Mouse (Mus musculus) midbrain, embryonic 13.5 days (tissue): ENCODE data around the gene Sirt2. TPM values are rescaled to one million over a fixed set of nuclear protein-coding genes. Genes with fewer than 3 reads are reported as not detected.

Experiments
- ATAC-seq: fragments of 200-750 bp; cut with Nextera tagmentation; 2 replicates; pipeline ENCODE4 v1.8.0; 2017; ENCODE audit warnings: mild to moderate bottlenecking, moderate TSS enrichment, moderate library complexity
- H3K27ac ChIP-seq: fragments of 300-500 bp; sonication (generic); 2 replicates; pipeline ENCODE4 v1.5.1; 2015; ENCODE audit warnings: inconsistent platforms, mild to moderate bottlenecking, moderate library complexity
- H3K27me3 ChIP-seq: fragments of 300-500 bp; sonication (generic); 2 replicates; pipeline ENCODE4 v1.6.1; 2015; ENCODE audit warnings: mild to moderate bottlenecking, inconsistent platforms
- H3K36me3 ChIP-seq: fragments of 300-500 bp; sonication (generic); 2 replicates; pipeline ENCODE4 v1.6.1; 2015; ENCODE audit warnings: mild to moderate bottlenecking, inconsistent platforms
- H3K4me1 ChIP-seq: fragments of 300-500 bp; sonication (generic); replicated peaks from 2 replicates; pipeline ENCODE4 v1.6.1; 2015; ENCODE audit warnings: inconsistent platforms
- H3K4me2 ChIP-seq: fragments of 300-500 bp; sonication (generic); replicated peaks from 2 replicates; pipeline ENCODE4 v1.6.1; 2015; ENCODE audit warnings: moderate library complexity, mild to moderate bottlenecking, inconsistent platforms
- H3K4me3 ChIP-seq: fragments of 300-500 bp; sonication (generic); replicated peaks from 2 replicates; pipeline ENCODE4 v1.5.1; 2015; ENCODE audit warnings: mild to moderate bottlenecking, inconsistent platforms
- H3K9ac ChIP-seq: fragments of 300-500 bp; sonication (generic); replicated peaks from 2 replicates; pipeline ENCODE4 v1.6.1; 2015; ENCODE audit warnings: mild to moderate bottlenecking, inconsistent platforms
- H3K9me3 ChIP-seq: fragments of 300-500 bp; sonication (generic); 2 replicates; pipeline ENCODE4 v1.6.1; 2016; ENCODE audit warnings: mild to moderate bottlenecking, inconsistent platforms
- WGBS: fragments of 180-500 bp; shearing (Covaris S2); methylation state at CpG from one replicate; pipeline ENCODE4 v1.1.7; 2015; 5-methylcytosine and 5-hydroxymethylcytosine counted together
- polyA plus RNA-seq: library from polyadenylated mRNA; unstranded; fragments of >200 nt; fragmentation: Nextera tagmentation; extraction: Ambion mirVana; gene quantifications from 2 replicates; pipeline ENCODE4 v1.2.1, GENCODE M21; 2015

Gene Sirt2
- polyA plus RNA-seq, 1 experiment from 2014 or later: 108 TPM

DNA sequence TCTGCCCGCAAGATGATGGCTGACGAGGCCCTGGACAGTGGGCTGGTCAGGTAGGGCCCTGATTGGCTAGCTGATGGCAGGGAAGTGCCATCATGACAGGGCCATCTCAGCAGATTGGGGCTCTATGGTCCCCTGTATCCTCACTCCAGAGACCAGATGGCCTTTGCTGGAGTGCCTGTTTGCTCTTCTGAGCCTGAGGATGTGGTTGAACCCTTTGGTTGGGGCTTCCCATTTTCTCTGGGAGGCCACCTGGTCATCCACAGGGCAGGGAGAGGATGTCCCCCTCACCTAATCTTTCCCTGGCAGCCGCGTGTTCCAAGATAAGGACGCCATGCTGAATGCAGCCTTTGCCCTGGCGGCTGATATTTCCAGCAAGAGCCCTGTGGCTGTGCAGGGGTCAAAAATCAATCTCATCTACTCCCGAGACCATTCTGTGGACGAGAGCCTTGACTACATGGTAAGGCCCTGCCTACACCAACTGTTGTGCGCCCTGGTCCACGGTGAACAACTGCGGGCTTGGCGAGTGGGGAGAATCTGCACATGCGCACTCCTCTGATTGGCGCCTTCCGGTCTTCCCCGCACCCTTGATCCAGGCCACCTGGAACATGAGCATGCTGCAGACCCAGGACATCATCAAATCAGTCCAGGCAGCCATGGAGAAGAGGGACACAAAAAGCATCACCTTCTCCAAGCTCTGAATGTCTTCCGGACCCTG, 65.0 kb downstream of the Sirt2 start:
- H3K4me1 ChIP-seq: no peaks in the 10 kb centered on the region
- H3K27ac ChIP-seq: no peak overlapping the region
- no peaks in the 10 kb centered on the region for H3K9me3 ChIP-seq
- 92% methylated on average over 17 of the region's 17 CpGs for WGBS
- peaks cover 25% of the 10 kb centered on the region for H3K36me3 ChIP-seq
- H3K27me3 ChIP-seq: no peaks in the 10 kb centered on the region
- no peak overlapping the region for H3K4me2 ChIP-seq
- no peak overlapping the region for H3K4me3 ChIP-seq
- ATAC-seq: no peak
- H3K9ac ChIP-seq: no peak overlapping the region

- no peaks in the 10 kb centered on the region for H3K4me1 ChIP-seq
- ATAC-seq: no peak
- no peaks in the 10 kb centered on the region for H3K27me3 ChIP-seq
- H3K4me3 ChIP-seq: no peak overlapping the region
- peaks cover 25% of the 10 kb centered on the region for H3K36me3 ChIP-seq
- H3K9ac ChIP-seq: no peak overlapping the region
- no peak overlapping the region for H3K4me2 ChIP-seq
- H3K9me3 ChIP-seq: no peaks in the 10 kb centered on the region
- H3K27ac ChIP-seq: no peak overlapping the region
- WGBS: 84% methylated on average over 6 of the region's 6 CpGs
These were observed 65.6 kb downstream of the Sirt2 start for GRCm38 (mm10) chr7:28832137-28832536.

DNA sequence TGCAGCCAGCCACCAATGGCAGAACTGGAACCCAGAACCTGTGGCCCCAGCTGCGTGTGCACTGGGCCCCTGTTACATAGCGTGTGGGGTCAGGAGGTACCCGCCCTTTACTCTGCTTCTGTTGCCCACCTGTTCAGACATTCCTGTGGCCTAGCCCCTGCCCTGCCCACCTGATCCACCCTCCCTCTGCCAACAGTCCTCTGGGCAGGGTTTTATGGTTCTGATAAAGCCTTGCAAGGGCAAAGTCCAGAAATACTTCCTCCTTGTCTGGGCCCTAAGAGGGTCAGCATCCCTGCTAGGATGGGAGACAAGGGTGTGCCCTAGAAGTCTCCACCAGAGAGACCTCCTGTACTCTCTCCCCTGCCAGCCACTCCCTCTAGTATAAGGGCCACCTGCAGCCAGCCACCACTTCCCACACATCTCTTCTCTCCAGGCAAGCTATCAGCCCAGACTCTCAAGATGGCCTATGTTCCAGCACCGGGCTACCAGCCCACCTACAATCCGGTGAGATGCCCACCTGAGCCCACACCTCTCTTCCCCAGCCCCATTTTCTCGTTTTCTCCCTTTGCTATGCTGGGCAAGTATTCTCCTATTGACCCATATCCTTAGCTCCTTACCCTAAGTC, 67.3 kb downstream of the Sirt2 start, which contains the start of gene Lgals4:
Gene Lgals4 (plus strand): TSS at position 132 of the 625 bp plus-strand sequence.
- H3K9ac ChIP-seq: no peak within 1 kb of the TSS
- no peaks in the 10 kb centered on the region for H3K27me3 ChIP-seq
- no peak within 1 kb of the TSS for H3K27ac ChIP-seq
- H3K4me3 ChIP-seq: no peak within 1 kb of the TSS
- H3K4me2 ChIP-seq: no peak within 1 kb of the TSS
- 81% methylated on average over 6 of the region's 6 CpGs for WGBS
- no peak for ATAC-seq
- H3K36me3 ChIP-seq: peaks cover 25% of the 10 kb centered on the region
- H3K9me3 ChIP-seq: no peaks in the 10 kb centered on the region
- H3K4me1 ChIP-seq: no peaks in the 10 kb centered on the region

- H3K4me2 ChIP-seq: no peak overlapping the region
- no peaks in the 10 kb centered on the region for H3K27me3 ChIP-seq
- H3K27ac ChIP-seq: no peak overlapping the region
- peaks cover 3% of the 10 kb centered on the region; the same call in 1 of the 2 replicates for H3K36me3 ChIP-seq
- no peak overlapping the region for H3K9ac ChIP-seq
- no peak overlapping the region for H3K4me3 ChIP-seq
- no peaks in the 10 kb centered on the region for H3K4me1 ChIP-seq
- WGBS: 82% methylated on average over 5 of the region's 5 CpGs
- H3K9me3 ChIP-seq: no peaks in the 10 kb centered on the region
- no peak for ATAC-seq
These were observed 70.4 kb downstream of the Sirt2 start for GRCm38 (mm10) chr7:28836936-28837335.

Other genes with a start within 250 kb of the Sirt2 start
- not detected in 2 replicates for gene Ifnl3, start 243.9 kb upstream of the Sirt2 start, polyA plus RNA-seq
- not detected in 2 replicates for gene Sycn, start 225.8 kb upstream of the Sirt2 start, polyA plus RNA-seq
- gene Nccrp1, start 219.5 kb upstream of the Sirt2 start, polyA plus RNA-seq: not detected in 2 replicates
- 20.0 and 25.7 TPM in 2 replicates for gene Samd4b, start 168.6 kb upstream of the Sirt2 start, polyA plus RNA-seq
- gene Pak4, start 168.6 kb upstream of the Sirt2 start, polyA plus RNA-seq: 25.6 and 28.0 TPM in 2 replicates
- gene Acp7, start 135.4 kb upstream of the Sirt2 start, polyA plus RNA-seq: not detected in 2 replicates
- 5.7 and 5.8 TPM in 2 replicates for gene Fbxo27, start 73.9 kb upstream of the Sirt2 start, polyA plus RNA-seq
- gene Fbxo17, start 49.9 kb upstream of the Sirt2 start, polyA plus RNA-seq: 3.3 and 4.0 TPM in 2 replicates
- 108 and 112 TPM in 2 replicates for gene Mrps12, start 24.9 kb upstream of the Sirt2 start, polyA plus RNA-seq
- gene Sars2, start 24.7 kb upstream of the Sirt2 start, polyA plus RNA-seq: 22.4 and 22.9 TPM in 2 replicates
- gene Ccer2, start 10.6 kb upstream of the Sirt2 start, polyA plus RNA-seq: 0.26 and 0.58 TPM in 2 replicates
- gene Nfkbib, start 777 bp downstream of the Sirt2 start, polyA plus RNA-seq: 52.7 and 56.7 TPM in 2 replicates
- gene Rinl, start 22.2 kb downstream of the Sirt2 start, polyA plus RNA-seq: 1.9 and 2.3 TPM in 2 replicates
- 238 and 239 TPM in 2 replicates for gene Hnrnpl, start 41.8 kb downstream of the Sirt2 start, polyA plus RNA-seq
- 69.4 and 71.6 TPM in 2 replicates for gene Ech1, start 58.5 kb downstream of the Sirt2 start, polyA plus RNA-seq
- gene Lgals4, start 67.1 kb downstream of the Sirt2 start, polyA plus RNA-seq: 4.5 and 5.8 TPM in 2 replicates
- 8.5 and 9.8 TPM in 2 replicates for gene Lgals7, start 97.1 kb downstream of the Sirt2 start, polyA plus RNA-seq
- gene Capn12, start 114.7 kb downstream of the Sirt2 start, polyA plus RNA-seq: 0.62 and 0.70 TPM in 2 replicates
- 120 and 132 TPM in 2 replicates for gene Actn4, start 195.6 kb downstream of the Sirt2 start, polyA plus RNA-seq
- gene Eif3k, start 215.1 kb downstream of the Sirt2 start, polyA plus RNA-seq: 318 and 323 TPM in 2 replicates
- 4.5 and 5.0 TPM in 2 replicates for gene Map4k1, start 215.3 kb downstream of the Sirt2 start, polyA plus RNA-seq